Mouse (Mus musculus): ENCODE results near the gene Syk. TPM values are rescaled to one million over a fixed set of nuclear protein-coding genes. Genes with fewer than 3 reads are reported as not detected.

The Syk gene
- polyA plus RNA-seq, 1 experiment from 2014 or later: 4.3 TPM

DNA sequence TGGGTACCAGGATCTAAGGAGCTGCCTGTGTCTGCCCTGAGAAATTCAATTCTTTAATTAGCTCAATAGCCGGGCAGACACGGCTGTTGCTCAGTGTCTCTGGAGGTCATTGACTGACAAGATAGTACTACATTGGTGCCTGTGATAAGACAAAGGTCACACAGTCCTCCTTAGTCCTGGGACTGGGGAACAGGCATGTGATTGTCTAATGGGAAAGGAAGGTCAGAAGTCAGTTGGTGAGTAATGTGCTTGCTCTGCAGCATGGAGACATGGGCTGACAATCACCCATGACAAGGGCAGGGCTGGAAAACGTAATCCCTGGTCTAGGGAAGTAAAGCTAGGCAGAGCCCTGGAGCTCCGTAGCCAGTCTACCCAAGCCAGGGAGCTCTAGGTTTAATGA, 19.8 kb downstream of the Syk start:
- no peak overlapping the region for H3K4me2 ChIP-seq (replicated peaks; ENCODE audit: low read depth, low read length)
- H3K27me3 ChIP-seq (replicated peaks; ENCODE audit: insufficient read depth, low read length): no peaks in the 10 kb centered on the region
- H3K9me3 ChIP-seq (ENCODE audit: low read length): no peaks in the 10 kb centered on the region; the same call in 1 of the 2 replicates
- no peak overlapping the region for H3K4me3 ChIP-seq (ENCODE audit: low read depth, low read length)
- H3K4me1 ChIP-seq (ENCODE audit: insufficient read depth, low read depth, low read length): no peaks in the 10 kb centered on the region
- ATAC-seq (no peak), DNase-seq (ENCODE audit: low spot score) (no peak)
- WGBS: 63% methylated on average over 4 of the region's 4 CpGs
- H3K9ac ChIP-seq (replicated peaks; ENCODE audit: low read depth): no peak overlapping the region
- no peaks in the 10 kb centered on the region for H3K36me3 ChIP-seq (ENCODE audit: insufficient read depth, low read length)
- no peak overlapping the region for H3K27ac ChIP-seq (ENCODE audit: low read length)
- TF ChIP-seq EP300 (IDR thresholded peaks at IDR 0.05) (no peak), CTCF (IDR thresholded peaks at IDR 0.05) (no peak)

- Histone ChIP-seq H3K9ac (replicated peaks; ENCODE audit: low read depth) (no peak overlapping the region), H3K27me3 (replicated peaks; ENCODE audit: insufficient read depth, low read length) (no peaks in the 10 kb centered on the region), H3K4me2 (replicated peaks; ENCODE audit: low read depth, low read length) (no peak overlapping the region), H3K4me3 (ENCODE audit: low read depth, low read length) (no peak overlapping the region), H3K4me1 (ENCODE audit: insufficient read depth, low read depth, low read length) (no peaks in the 10 kb centered on the region), H3K36me3 (ENCODE audit: insufficient read depth, low read length) (no peaks in the 10 kb centered on the region), H3K9me3 (ENCODE audit: low read length) (no peaks in the 10 kb centered on the region; the same call in 1 of the 2 replicates), H3K27ac (ENCODE audit: low read length) (no peak overlapping the region)
- WGBS: 81% methylated on average over 6 of the region's 6 CpGs
- TF ChIP-seq EP300 (IDR thresholded peaks at IDR 0.05) (no peak), CTCF (IDR thresholded peaks at IDR 0.05) (no peak)
- ATAC-seq (no peak), DNase-seq (ENCODE audit: low spot score) (no peak)
These were observed 20.9 kb downstream of the Syk start for GRCm38 (mm10) chr13:52603704-52604349.

GRCm38 (mm10) chr13:52605006-52605405, 22.0 kb downstream of the Syk start:
- 75% methylated on average over 3 of the region's 3 CpGs for WGBS
- no peak for DNase-seq (ENCODE audit: low spot score)
- Histone ChIP-seq H3K9ac (replicated peaks; ENCODE audit: low read depth) (no peak overlapping the region), H3K36me3 (ENCODE audit: insufficient read depth, low read length) (no peaks in the 10 kb centered on the region), H3K9me3 (ENCODE audit: low read length) (no peaks in the 10 kb centered on the region; the same call in 1 of the 2 replicates), H3K27me3 (replicated peaks; ENCODE audit: insufficient read depth, low read length) (no peaks in the 10 kb centered on the region), H3K4me1 (ENCODE audit: insufficient read depth, low read depth, low read length) (no peaks in the 10 kb centered on the region), H3K4me3 (ENCODE audit: low read depth, low read length) (no peak overlapping the region), H3K27ac (ENCODE audit: low read length) (no peak overlapping the region), H3K4me2 (replicated peaks; ENCODE audit: low read depth, low read length) (no peak overlapping the region)
- TF ChIP-seq EP300 (IDR thresholded peaks at IDR 0.05): no peak
- no peak for TF ChIP-seq CTCF (IDR thresholded peaks at IDR 0.05)
- no peak for ATAC-seq

DNA sequence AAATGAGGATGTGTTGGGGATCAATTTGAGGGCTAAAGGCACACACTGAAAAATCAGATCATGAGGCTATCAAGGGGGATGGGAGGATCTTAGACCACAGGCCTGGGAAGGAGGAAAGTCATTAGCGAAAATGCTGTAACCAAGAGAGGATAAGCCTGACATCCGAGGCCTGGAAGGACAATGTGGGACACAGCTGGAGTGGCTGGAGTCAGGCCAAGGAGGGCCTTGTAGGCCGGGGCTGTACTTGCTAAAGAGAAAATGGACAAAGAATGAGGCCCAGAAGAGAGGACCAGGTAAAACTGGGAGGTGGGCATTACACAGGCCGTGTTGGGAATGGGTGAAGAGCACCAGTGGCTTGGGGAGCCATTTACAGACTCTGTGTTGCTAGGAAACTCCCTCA, 22.9 kb downstream of the Syk start:
- no peak for DNase-seq (ENCODE audit: low spot score)
- no peak overlapping the region for H3K4me3 ChIP-seq (ENCODE audit: low read depth, low read length)
- no peaks in the 10 kb centered on the region; the same call in 1 of the 2 replicates for H3K9me3 ChIP-seq (ENCODE audit: low read length)
- H3K9ac ChIP-seq (replicated peaks; ENCODE audit: low read depth): no peak overlapping the region
- no peaks in the 10 kb centered on the region for H3K27me3 ChIP-seq (replicated peaks; ENCODE audit: insufficient read depth, low read length)
- 58% methylated on average over 4 of the region's 4 CpGs for WGBS
- H3K4me1 ChIP-seq (ENCODE audit: insufficient read depth, low read depth, low read length): no peaks in the 10 kb centered on the region
- no peak overlapping the region for H3K27ac ChIP-seq (ENCODE audit: low read length)
- no peak overlapping the region for H3K4me2 ChIP-seq (replicated peaks; ENCODE audit: low read depth, low read length)
- H3K36me3 ChIP-seq (ENCODE audit: insufficient read depth, low read length): no peaks in the 10 kb centered on the region
- ATAC-seq: no peak
- no peak for TF ChIP-seq EP300 (IDR thresholded peaks at IDR 0.05)
- TF ChIP-seq CTCF (IDR thresholded peaks at IDR 0.05): no peak

GRCm38 (mm10) chr13:52606656-52607275, 23.8 kb downstream of the Syk start:
- DNase-seq (ENCODE audit: low spot score) (no peak), ATAC-seq (no peak)
- H3K4me1 ChIP-seq (ENCODE audit: insufficient read depth, low read depth, low read length): no peaks in the 10 kb centered on the region
- no peak overlapping the region for H3K4me2 ChIP-seq (replicated peaks; ENCODE audit: low read depth, low read length)
- H3K27me3 ChIP-seq (replicated peaks; ENCODE audit: insufficient read depth, low read length): no peaks in the 10 kb centered on the region
- H3K9ac ChIP-seq (replicated peaks; ENCODE audit: low read depth): no peak overlapping the region
- WGBS: 59% methylated on average over 3 of the region's 3 CpGs
- TF ChIP-seq EP300 (IDR thresholded peaks at IDR 0.05) (no peak), CTCF (IDR thresholded peaks at IDR 0.05) (no peak)
- H3K4me3 ChIP-seq (ENCODE audit: low read depth, low read length): no peak overlapping the region
- no peaks in the 10 kb centered on the region for H3K9me3 ChIP-seq (ENCODE audit: low read length)
- no peaks in the 10 kb centered on the region for H3K36me3 ChIP-seq (ENCODE audit: insufficient read depth, low read length)
- H3K27ac ChIP-seq (ENCODE audit: low read length): no peak overlapping the region

DNA sequence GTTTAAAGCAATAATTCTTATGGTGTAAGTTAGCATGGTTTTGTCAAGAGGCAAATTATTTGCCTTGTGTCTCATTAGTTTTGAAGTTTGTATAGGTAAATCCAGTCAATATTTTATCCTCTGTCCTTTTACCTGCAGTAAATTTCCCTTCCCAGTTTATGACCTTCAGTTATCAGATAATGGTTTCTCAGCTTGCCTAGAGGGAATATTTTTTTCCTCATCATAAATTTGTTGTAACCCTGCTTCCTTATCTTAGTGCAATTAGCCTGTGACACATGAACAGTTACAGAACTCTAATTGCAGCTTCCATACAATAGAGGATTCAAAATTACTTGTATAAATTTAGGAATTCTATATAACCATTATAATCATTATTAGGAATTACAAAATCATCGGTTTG, 25.0 kb downstream of the Syk start:
- ATAC-seq (no peak), DNase-seq (ENCODE audit: low spot score) (no peak)
- H3K27me3 ChIP-seq (replicated peaks; ENCODE audit: insufficient read depth, low read length): no peaks in the 10 kb centered on the region
- H3K9ac ChIP-seq (replicated peaks; ENCODE audit: low read depth): no peak overlapping the region
- WGBS: 83% methylated on average over 1 of the region's 1 CpGs
- no peak overlapping the region for H3K4me2 ChIP-seq (replicated peaks; ENCODE audit: low read depth, low read length)
- no peaks in the 10 kb centered on the region for H3K9me3 ChIP-seq (ENCODE audit: low read length)
- H3K4me3 ChIP-seq (ENCODE audit: low read depth, low read length): no peak overlapping the region
- H3K4me1 ChIP-seq (ENCODE audit: insufficient read depth, low read depth, low read length): no peaks in the 10 kb centered on the region
- no peak overlapping the region for H3K27ac ChIP-seq (ENCODE audit: low read length)
- no peak for TF ChIP-seq CTCF (IDR thresholded peaks at IDR 0.05)
- TF ChIP-seq EP300 (IDR thresholded peaks at IDR 0.05): no peak
- H3K36me3 ChIP-seq (ENCODE audit: insufficient read depth, low read length): no peaks in the 10 kb centered on the region
